Mouse (Mus musculus): ENCODE data around the gene Specc1.

The Specc1 gene

GRCm38 (mm10) chr11:61968875-61969274, 12.3 kb downstream of the Specc1 start:
- in situ Hi-C loops (cut with MboI): no loop called here

GRCm38 (mm10) chr11:61970901-61971300, 14.3 kb downstream of the Specc1 start:
- in situ Hi-C loops (cut with MboI): no loop called here

GRCm38 (mm10) chr11:61971441-61972221, 15.1 kb downstream of the Specc1 start:
- in situ Hi-C loops (cut with MboI): no loop called here

- in situ Hi-C loops (cut with MboI): no loop called here
These were observed 17.6 kb downstream of the Specc1 start for GRCm38 (mm10) chr11:61974106-61974707.

- in situ Hi-C loops (cut with MboI): no loop called here
These were observed 19.2 kb downstream of the Specc1 start for GRCm38 (mm10) chr11:61975783-61976182.

GRCm38 (mm10) chr11:61981285-61981684, 24.7 kb downstream of the Specc1 start:
- in situ Hi-C loops (cut with MboI): no loop called here

- in situ Hi-C loops (cut with MboI): no loop called here
These were observed 26.3 kb downstream of the Specc1 start for GRCm38 (mm10) chr11:61982828-61983227.

- in situ Hi-C loops (cut with MboI): no loop called here
These were observed 30.4 kb downstream of the Specc1 start for GRCm38 (mm10) chr11:61986939-61987338.

- in situ Hi-C loops (cut with MboI): no loop called here
These were observed 33.1 kb downstream of the Specc1 start for GRCm38 (mm10) chr11:61989647-61990046.

GRCm38 (mm10) chr11:61991576-61991975, 35.0 kb downstream of the Specc1 start:
- in situ Hi-C loops (cut with MboI): no loop called here

GRCm38 (mm10) chr11:61992671-61993285, 36.2 kb downstream of the Specc1 start:
- in situ Hi-C loops (cut with MboI): no loop called here

- in situ Hi-C loops (cut with MboI): no loop called here
These were observed 42.9 kb downstream of the Specc1 start for GRCm38 (mm10) chr11:61999501-61999900.

GRCm38 (mm10) chr11:62000099-62000498, 43.5 kb downstream of the Specc1 start:
- in situ Hi-C loops (cut with MboI): no loop called here

GRCm38 (mm10) chr11:62001977-62002376, 45.4 kb downstream of the Specc1 start:
- in situ Hi-C loops (cut with MboI): no loop called here

GRCm38 (mm10) chr11:62004881-62005240, 48.3 kb downstream of the Specc1 start:
- in situ Hi-C loops (cut with MboI): no loop called here

GRCm38 (mm10) chr11:62005241-62005910, 48.8 kb downstream of the Specc1 start:
- in situ Hi-C loops (cut with MboI): no loop called here

- in situ Hi-C loops (cut with MboI): no loop called here
These were observed 49.3 kb downstream of the Specc1 start for GRCm38 (mm10) chr11:62005911-62006260.

GRCm38 (mm10) chr11:62006680-62007079, 50.1 kb downstream of the Specc1 start:
- in situ Hi-C loops (cut with MboI): no loop called here

GRCm38 (mm10) chr11:62007984-62008383, 51.4 kb downstream of the Specc1 start:
- in situ Hi-C loops (cut with MboI): no loop called here

GRCm38 (mm10) chr11:62010625-62011231, 54.2 kb downstream of the Specc1 start:
- in situ Hi-C loops (cut with MboI): no loop called here

GRCm38 (mm10) chr11:62012039-62012438, 55.5 kb downstream of the Specc1 start:
- in situ Hi-C loops (cut with MboI): no loop called here

- in situ Hi-C loops (cut with MboI): no loop called here
These were observed 56.9 kb downstream of the Specc1 start for GRCm38 (mm10) chr11:62013449-62013848.
